Mouse (Mus musculus) thymus, postnatal 0 days (tissue): ENCODE data around the gene Arhgap8. TPM values are rescaled to one million over a fixed set of nuclear protein-coding genes. Genes with fewer than 3 reads are reported as not detected.
"Not testable (repeated sequence)": the region's sequence is repeated elsewhere in the genome, so short reads cannot be mapped to it uniquely, and the experiment has no call there.

Experiments
- DNase-seq: peaks from one replicate; pipeline ENCODE4 v3.0.0-alpha.2; 2015; ENCODE audit warnings: low spot score
- polyA plus RNA-seq: library from polyadenylated mRNA; unstranded; fragments of >200 nt; fragmentation: Nextera tagmentation; extraction: Ambion mirVana; gene quantifications from 2 replicates; pipeline ENCODE4 v1.2.1, GENCODE M21; 2015

Arhgap8 gene
- polyA plus RNA-seq, 1 experiment from 2014 or later: 28.7 TPM

- no peak for DNase-seq
Measured at GRCm38 (mm10) chr15:84732425-84732749, 12.5 kb downstream of the Arhgap8 start.

- DNase-seq: no peak
Measured at GRCm38 (mm10) chr15:84736346-84736993, 16.6 kb downstream of the Arhgap8 start.

- DNase-seq: no peak
Measured at GRCm38 (mm10) chr15:84736994-84737346, 17.1 kb downstream of the Arhgap8 start.

GRCm38 (mm10) chr15:84738246-84738645 is 18.4 kb downstream of the Arhgap8 start:
- no peak for DNase-seq

GRCm38 (mm10) chr15:84741573-84741972 is 21.7 kb downstream of the Arhgap8 start:
- DNase-seq: no peak

- no peak for DNase-seq
Measured at GRCm38 (mm10) chr15:84743347-84743746, 23.5 kb downstream of the Arhgap8 start.

- no peak for DNase-seq
Measured at GRCm38 (mm10) chr15:84744308-84744707, 24.5 kb downstream of the Arhgap8 start.

- DNase-seq: no peak
Measured at GRCm38 (mm10) chr15:84745831-84746230, 26.0 kb downstream of the Arhgap8 start.

GRCm38 (mm10) chr15:84754987-84755386 is 35.1 kb downstream of the Arhgap8 start:
- peak; percentile 40 for DNase-seq

GRCm38 (mm10) chr15:84756426-84756825 is 36.6 kb downstream of the Arhgap8 start:
- no peak for DNase-seq

- DNase-seq: peak; percentile 46
Measured at GRCm38 (mm10) chr15:84758493-84758892, 38.6 kb downstream of the Arhgap8 start.

- DNase-seq: no peak
Measured at GRCm38 (mm10) chr15:84762712-84763422, 43.0 kb downstream of the Arhgap8 start.

- no peak for DNase-seq
Measured at GRCm38 (mm10) chr15:84763423-84763812, 43.6 kb downstream of the Arhgap8 start.

- no peak for DNase-seq
Measured at GRCm38 (mm10) chr15:84766621-84767020, 46.8 kb downstream of the Arhgap8 start.

GRCm38 (mm10) chr15:84768531-84768930 is 48.7 kb downstream of the Arhgap8 start:
- not testable (repeated sequence) for DNase-seq

GRCm38 (mm10) chr15:84769641-84770341 is 49.9 kb downstream of the Arhgap8 start:
- no peak for DNase-seq

GRCm38 (mm10) chr15:84772191-84773111 is 52.6 kb downstream of the Arhgap8 start:
- no peak for DNase-seq

GRCm38 (mm10) chr15:84775421-84776174 is 55.7 kb downstream of the Arhgap8 start:
- no peak for DNase-seq

- DNase-seq: no peak
Measured at GRCm38 (mm10) chr15:84778587-84778986, 58.7 kb downstream of the Arhgap8 start.

- DNase-seq: no peak
Measured at GRCm38 (mm10) chr15:84784812-84785211, 65.0 kb downstream of the Arhgap8 start.

- DNase-seq: no peak
Measured at GRCm38 (mm10) chr15:84787161-84787560, 67.3 kb downstream of the Arhgap8 start.
